Mouse (Mus musculus) adrenal gland, postnatal 36 days (tissue): ENCODE measurements around the gene Crip3. TPM values are rescaled to one million over a fixed set of nuclear protein-coding genes. Genes with fewer than 3 reads are reported as not detected.

Experiments
- DNase-seq, 2 experiments: peaks; one replicate each; pipeline ENCODE4 v3.0.0; 2021; ENCODE audit warnings: mixed read lengths in 1 of 2
- long read RNA-seq, 2 experiments: library from polyadenylated mRNA; stranded (forward); transcript quantifications; one replicate each; pipeline ENCODE4 v2.0.0; 2021; ENCODE audit warnings: borderline sequencing depth in 2 of 2
- total RNA-seq, 2 experiments: library from RNA; stranded (reverse); gene quantifications; 2 replicates each; pipeline ENCODE4 v1.2.3; 2021

Gene Crip3
- 1 to 10 TPM in 1 of 2 experiments, under 1 TPM in 1; 0.43 to 1.1 TPM for total RNA-seq
- long read RNA-seq, experiment 1: 0 reads
- long read RNA-seq, experiment 2: 0 reads

GRCm38 (mm10) chr17:46428761-46429414 lies at the start of gene Crip3:
TSS of gene Crip3 (plus strand) at chr17:46428926.
- DNase-seq: peak; percentile 52 to 70

- DNase-seq: peak; percentile 99
Measured at GRCm38 (mm10) chr17:46383294-46384060, 45.2 kb upstream of the Crip3 start, which contains the start of gene Zfp318. TSS of gene Zfp318 (plus strand) at chr17:46383731.

- peak; percentile 20 to 44 for DNase-seq
Measured at GRCm38 (mm10) chr17:46384061-46384801, 44.5 kb upstream of the Crip3 start.

GRCm38 (mm10) chr17:46388200-46388599 lies 40.5 kb upstream of the Crip3 start:
- DNase-seq: no peak

GRCm38 (mm10) chr17:46393012-46393411 lies 35.7 kb upstream of the Crip3 start:
- DNase-seq: peak; percentile 37 to 52

- no peak for DNase-seq
Measured at GRCm38 (mm10) chr17:46394631-46395030, 34.1 kb upstream of the Crip3 start.

- DNase-seq: no peak
Measured at GRCm38 (mm10) chr17:46408478-46408877, 20.2 kb upstream of the Crip3 start.

DNA sequence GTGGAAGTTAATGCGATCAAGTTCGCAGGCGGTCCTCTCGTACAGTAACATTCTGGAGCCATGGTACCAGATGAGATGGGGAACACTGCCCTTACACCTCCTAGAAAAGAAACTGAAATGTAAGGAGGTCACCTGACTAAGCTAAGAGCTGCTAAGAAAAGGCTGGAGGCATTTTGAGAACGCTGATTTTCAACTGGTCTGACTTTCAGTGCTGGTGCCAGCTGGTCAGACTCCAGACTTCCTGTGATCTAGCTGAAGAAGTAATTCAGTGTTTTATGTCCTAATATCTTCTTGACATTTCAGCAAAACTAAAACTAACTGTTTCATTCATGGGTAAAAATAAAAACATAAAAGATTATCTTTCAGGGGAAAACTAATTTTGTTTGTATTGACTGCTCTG lies 10.1 kb upstream of the Crip3 start:
- DNase-seq: peak in 1 of 2 experiments; percentile 31

GRCm38 (mm10) chr17:46419717-46420116 lies 9.0 kb upstream of the Crip3 start:
- no peak for DNase-seq

- DNase-seq: no peak
Measured at GRCm38 (mm10) chr17:46426496-46426895, 2.2 kb upstream of the Crip3 start.

DNA sequence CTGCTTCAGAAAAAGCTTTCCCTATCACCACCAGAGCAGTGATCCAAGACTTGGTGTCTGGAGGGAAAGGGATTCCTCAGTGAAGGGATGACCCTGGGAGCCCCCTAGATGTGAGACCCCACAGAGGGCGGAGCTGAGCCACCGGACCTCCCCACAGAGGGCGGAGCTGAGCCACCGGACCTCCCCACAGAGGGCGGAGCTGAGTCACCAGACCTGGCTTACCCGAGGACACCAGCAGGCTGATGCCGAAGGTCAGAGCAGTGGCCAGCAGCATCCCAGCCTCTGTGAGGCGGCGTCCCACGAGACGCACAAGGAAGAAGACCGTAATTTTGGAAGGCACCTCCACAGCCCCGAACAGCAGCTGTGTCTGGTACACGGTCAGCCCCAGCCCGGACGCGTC lies 4.9 kb downstream of the Crip3 start:
- peak; percentile 68 to 72 for DNase-seq

GRCm38 (mm10) chr17:46436672-46437366 lies 8.1 kb downstream of the Crip3 start:
- peak in 1 of 2 experiments; percentile 39 for DNase-seq

- no peak for DNase-seq
Measured at GRCm38 (mm10) chr17:46438298-46438873, 9.7 kb downstream of the Crip3 start, which contains the start of gene Slc22a7. TSS of gene Slc22a7 (minus strand) at chr17:46438457.

GRCm38 (mm10) chr17:46439176-46439575 lies 10.4 kb downstream of the Crip3 start:
- DNase-seq: no peak

GRCm38 (mm10) chr17:46444839-46445579 lies 16.3 kb downstream of the Crip3 start:
- DNase-seq: no peak

GRCm38 (mm10) chr17:46446264-46446663 lies 17.5 kb downstream of the Crip3 start:
- no peak for DNase-seq

DNA sequence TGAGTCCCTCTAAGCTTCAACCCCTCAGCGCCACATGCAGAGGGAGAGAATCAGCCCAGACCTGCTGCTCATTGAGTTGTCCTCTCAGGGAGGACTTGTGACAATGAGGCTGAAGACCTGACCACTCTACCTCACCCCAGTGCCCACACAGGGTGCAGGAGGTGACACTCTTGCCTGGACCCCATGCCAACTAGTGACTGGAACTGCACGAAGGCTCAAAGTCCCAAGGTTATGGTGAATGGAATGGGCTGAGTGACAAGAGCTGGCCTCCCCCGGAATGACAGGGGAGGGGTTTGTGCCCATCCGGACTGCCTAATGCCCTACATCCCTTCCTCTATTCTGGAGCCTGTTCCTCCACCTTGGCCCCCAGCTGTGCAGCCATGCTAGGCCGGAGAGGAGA lies 24.0 kb downstream of the Crip3 start:
- DNase-seq: no peak

DNA sequence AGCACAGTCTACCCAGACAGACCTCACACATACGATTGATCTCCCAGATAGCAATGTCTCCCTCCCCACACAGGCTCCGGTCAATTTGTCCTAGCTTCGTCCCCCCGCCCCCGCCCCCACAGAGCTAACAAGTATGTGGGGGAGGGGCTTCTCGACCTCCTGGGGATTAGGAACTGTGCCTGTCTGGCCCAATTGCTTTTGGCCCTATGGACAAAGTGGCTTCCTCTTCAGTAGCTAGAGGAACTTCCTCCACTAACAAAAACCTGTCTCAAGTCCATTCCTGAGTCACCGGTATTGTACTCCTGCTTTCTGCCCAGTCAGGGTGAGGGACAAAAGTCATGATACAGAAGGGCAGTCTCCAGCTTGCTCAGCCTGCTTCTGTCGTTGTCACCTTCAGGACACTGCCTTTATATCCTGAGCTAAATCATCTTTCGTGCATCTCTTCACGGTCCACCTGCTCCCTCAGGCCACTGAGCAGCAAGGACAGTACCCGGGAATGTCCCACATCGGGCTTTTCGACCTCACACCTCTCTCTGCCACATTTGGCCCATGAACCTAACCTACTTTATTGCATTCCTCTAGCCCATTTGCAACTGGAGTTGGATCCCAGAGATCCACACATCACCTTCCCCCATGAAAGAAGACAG lies 24.7 kb downstream of the Crip3 start:
- DNase-seq: no peak

DNA sequence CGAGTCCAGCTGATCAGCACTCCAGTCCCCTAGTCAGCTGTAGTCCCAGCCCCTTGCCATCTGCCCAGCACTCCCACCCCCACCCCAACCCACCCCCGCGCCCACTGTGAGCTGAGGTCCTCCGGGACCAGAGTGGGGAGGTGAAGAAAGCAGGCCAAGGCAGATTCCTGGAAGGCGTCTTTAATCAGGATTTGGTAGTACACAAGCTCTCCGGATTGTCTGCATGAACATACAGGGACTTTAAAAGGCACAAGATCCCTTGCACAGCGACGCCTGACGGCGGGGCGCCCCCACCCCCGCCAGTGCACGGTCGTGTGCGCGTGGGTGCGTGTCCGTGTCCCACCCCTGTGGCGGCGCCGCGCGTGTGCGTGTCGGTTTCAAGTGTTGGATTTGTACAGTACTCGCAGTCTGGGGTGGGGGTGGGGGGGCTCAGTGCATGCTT lies 25.3 kb downstream of the Crip3 start:
- no peak for DNase-seq

- no peak for DNase-seq
Measured at GRCm38 (mm10) chr17:46454539-46454938, 25.8 kb downstream of the Crip3 start.
